Mouse (Mus musculus): ENCODE measurements around the gene Hist2h3c1. TPM values are rescaled to one million over a fixed set of nuclear protein-coding genes. Genes with fewer than 3 reads are reported as not detected.

Hist2h3c1 gene
- not detected for total RNA-seq (2023)

GRCm38 (mm10) chr3:96246427-96246856 is at the start of gene Hist2h3c1:
TSS of gene Hist2h3c1 (plus strand) at chr3:96246685.

GRCm38 (mm10) chr3:96219661-96220130 is 26.8 kb upstream of the Hist2h3c1 start, which contains the start of the genes Bola1 and Hist2h2ab:
TSS of gene Bola1 (minus strand) at chr3:96219709.
TSS of gene Hist2h2ab (plus strand) at chr3:96219865.

DNA sequence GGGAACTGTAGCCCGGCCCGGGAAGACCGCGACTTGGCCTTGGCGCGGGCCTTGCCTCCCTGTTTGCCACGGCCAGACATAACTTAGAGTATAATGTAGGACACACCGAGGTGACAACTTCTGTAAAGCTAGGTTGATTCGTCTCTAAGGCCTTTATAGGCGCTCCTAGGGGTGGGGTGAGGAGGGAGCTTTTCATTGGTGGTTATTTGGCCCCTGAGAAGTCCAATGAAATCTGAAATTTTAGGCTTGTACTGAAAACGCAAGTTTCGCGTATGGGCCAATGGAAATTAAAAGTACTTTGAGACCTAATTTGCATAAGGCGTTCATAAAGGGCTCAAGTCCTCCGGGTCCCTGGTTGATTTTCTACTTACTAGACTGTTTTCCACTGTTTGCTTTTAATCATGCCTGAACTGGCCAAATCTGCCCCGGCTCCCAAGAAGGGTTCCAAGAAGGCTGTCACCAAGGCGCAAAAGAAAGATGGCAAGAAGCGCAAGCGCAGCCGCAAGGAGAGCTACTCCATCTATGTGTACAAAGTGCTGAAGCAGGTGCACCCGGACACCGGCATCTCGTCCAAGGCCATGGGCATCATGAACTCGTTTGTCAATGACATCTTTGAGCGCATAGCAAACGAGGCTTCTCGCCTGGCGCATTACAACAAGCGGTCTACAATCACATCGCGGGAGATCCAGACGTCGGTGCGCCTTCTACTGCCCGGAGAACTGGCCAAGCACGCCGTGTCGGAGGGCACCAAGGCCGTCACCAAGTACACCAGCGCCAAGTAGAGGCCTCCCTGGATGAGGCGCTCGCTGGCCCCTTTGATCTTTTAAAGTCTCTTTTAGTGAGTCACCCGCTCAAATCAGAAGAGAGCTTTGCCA is 25.5 kb upstream of the Hist2h3c1 start, which contains the start of the genes Hist2h2ac and Hist2h2be:
Hist2h2ac (minus strand) TSS at position 116 of the 875 bp plus-strand sequence.
Hist2h2be (plus strand) TSS at position 355 of the 875 bp plus-strand sequence.

DNA sequence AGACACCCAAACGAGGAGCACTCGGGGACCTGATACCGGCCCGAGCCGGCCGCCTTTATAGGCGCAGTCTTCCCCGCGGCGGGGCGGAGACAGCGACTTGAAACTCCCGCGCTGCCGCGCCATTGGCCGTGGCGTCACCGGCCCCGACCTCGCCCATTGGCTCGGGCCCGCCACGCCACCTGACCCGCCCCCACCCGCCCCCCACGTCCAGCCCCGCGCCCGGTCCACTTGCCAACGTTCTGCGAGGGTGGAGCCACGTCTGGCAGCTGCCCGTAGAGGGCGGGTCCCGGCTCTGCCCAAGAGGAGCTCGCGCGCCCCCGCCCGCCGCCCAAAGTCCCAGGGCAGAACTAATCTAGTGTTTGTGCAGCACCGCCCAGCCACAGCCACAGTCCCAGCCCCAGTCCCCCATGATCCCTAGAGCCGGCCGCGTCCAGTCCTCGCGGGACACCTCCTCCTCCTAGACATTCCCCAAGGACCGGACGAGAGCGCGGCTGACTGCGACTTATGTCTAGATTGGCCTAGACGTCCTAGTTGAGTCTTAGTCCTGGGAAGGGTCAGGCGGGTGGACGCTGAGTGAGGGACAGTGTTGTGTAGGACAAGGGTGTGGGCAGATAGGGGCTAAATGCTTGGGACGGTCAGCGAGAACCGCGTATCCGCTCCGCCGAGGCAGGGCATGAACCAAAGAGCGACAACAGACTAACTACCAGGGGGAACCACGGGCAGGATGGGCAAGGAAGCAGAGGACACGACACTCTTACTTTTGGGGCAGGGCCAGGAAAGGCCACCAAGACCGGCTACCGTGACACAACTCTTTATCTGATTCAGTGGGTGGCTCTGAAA is 7.3 kb upstream of the Hist2h3c1 start, which contains the start of gene Hist2h3c2:
Hist2h3c2 (minus strand) TSS at position 174 of the 840 bp plus-strand sequence.

DNA sequence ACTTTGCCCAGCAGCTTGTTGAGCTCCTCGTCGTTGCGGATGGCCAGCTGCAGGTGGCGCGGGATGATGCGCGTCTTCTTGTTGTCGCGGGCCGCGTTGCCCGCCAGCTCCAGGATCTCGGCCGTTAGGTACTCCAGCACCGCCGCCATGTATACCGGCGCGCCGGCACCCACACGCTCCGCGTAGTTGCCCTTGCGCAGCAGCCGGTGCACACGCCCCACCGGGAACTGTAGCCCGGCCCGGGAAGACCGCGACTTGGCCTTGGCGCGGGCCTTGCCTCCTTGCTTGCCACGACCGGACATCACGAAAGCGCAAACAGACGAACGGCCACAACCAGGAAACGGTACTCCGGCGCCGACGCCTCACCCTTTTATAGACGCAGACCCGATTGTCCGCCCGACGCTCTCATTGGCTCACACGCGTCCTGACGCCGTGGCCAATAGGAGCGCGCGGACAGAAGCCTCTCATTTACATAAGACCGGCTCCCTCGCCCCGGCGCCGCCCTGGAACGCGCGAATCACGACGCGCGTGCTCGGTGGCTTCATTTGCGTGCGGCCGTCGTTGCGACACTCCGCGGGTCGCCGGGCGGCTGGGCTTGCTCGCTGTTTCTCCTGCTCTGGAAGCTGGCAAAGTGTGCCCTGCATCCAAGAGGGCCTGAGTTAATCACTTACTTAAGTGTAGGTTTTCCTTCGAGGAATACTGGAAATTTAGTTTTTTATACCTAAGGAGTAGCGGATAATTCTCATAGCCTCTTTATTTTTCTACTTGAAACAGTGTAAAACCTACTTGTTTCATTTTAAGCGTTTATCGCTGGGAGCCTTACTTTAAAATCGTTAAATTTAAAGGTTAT is 6.3 kb upstream of the Hist2h3c1 start, which contains the start of gene Hist2h2aa2:
Hist2h2aa2 (minus strand) TSS at position 328 of the 850 bp plus-strand sequence.

GRCm38 (mm10) chr3:96245003-96245886 is 1.2 kb upstream of the Hist2h3c1 start, which contains the start of gene Hist2h2aa1:
TSS of gene Hist2h2aa1 (plus strand) at chr3:96245497.

DNA sequence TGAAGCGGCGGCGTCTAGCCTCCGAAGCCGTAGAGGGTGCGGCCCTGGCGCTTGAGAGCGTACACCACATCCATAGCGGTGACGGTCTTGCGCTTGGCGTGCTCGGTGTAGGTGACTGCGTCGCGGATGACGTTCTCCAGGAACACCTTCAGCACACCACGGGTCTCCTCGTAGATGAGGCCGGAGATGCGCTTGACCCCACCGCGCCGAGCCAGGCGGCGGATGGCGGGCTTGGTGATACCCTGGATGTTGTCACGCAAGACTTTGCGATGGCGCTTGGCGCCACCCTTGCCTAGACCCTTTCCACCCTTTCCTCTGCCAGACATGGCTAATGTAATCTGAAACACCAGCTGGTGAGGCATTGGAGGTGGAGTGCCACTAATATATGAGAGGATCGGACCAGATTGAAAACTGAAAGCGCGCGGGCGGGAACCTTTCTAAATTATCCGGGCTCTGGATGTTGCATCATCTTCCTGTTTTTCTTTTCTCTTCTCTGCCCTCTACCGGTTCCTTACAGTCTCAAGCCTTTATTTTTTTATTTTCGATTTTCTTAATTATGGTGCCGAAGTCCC is 16.6 kb downstream of the Hist2h3c1 start, which contains the start of gene Hist2h4:
Hist2h4 (minus strand) TSS at position 333 of the 572 bp plus-strand sequence.

GRCm38 (mm10) chr3:96268051-96268775 is 21.7 kb downstream of the Hist2h3c1 start, which contains the start of gene Hist2h3b:
TSS of gene Hist2h3b (plus strand) at chr3:96268654.

GRCm38 (mm10) chr3:96269511-96270474 is 23.3 kb downstream of the Hist2h3c1 start, which contains the start of gene Hist2h2bb:
TSS of gene Hist2h2bb (plus strand) at chr3:96269752.

GRCm38 (mm10) chr3:96293787-96294186 is 47.3 kb downstream of the Hist2h3c1 start, which contains the start of gene Fcgr1:
TSS of gene Fcgr1 (minus strand) at chr3:96293969.

Other genes starting within 250 kb of the Hist2h3c1 start
- 10 to 100 TPM in 1 of 2 experiments, 1 to 10 TPM in 1; 9.4 to 19.2 TPM for gene Vps45, start 188.2 kb upstream of the Hist2h3c1 start, total RNA-seq (2023)
- gene Otud7b, start 142.2 kb upstream of the Hist2h3c1 start, total RNA-seq (2023), result 10 to 100 TPM; 18.1 to 27.4 TPM
- 1 to 10 TPM; 3.1 to 3.6 TPM for gene Mtmr11, start 84.7 kb upstream of the Hist2h3c1 start, total RNA-seq (2023)
- gene Sf3b4, start 74.4 kb upstream of the Hist2h3c1 start, total RNA-seq (2023), result 10 to 100 TPM; 80.9 to 82.9 TPM
- 1 to 10 TPM; 4.0 to 6.6 TPM for gene Sv2a, start 65.5 kb upstream of the Hist2h3c1 start, total RNA-seq (2023)
- gene Bola1, start 27.0 kb upstream of the Hist2h3c1 start, total RNA-seq (2023), result 1 to 10 TPM; 7.1 to 8.5 TPM
- 1 to 10 TPM; 3.0 to 5.2 TPM for gene Hist2h2ab, start 26.8 kb upstream of the Hist2h3c1 start, total RNA-seq (2023)
- 10 to 100 TPM; 68.9 to 78.6 TPM for gene Hist2h2ac, start 25.8 kb upstream of the Hist2h3c1 start, total RNA-seq (2023)
- 1 to 10 TPM; 3.0 to 3.7 TPM for gene Hist2h2be, start 25.6 kb upstream of the Hist2h3c1 start, total RNA-seq (2023)
- gene Hist2h3c2, start 7.6 kb upstream of the Hist2h3c1 start, total RNA-seq (2023), result 10 to 100 TPM in 1 of 2 experiments, 1 to 10 TPM in 1; 4.5 to 37.9 TPM
- gene Hist2h2aa2, start 6.4 kb upstream of the Hist2h3c1 start, total RNA-seq (2023), result 100 to 1,000 TPM; 364 to 479 TPM
- 1 to 10 TPM in 1 of 2 experiments, not detected in 1; 5.6 TPM for gene Hist2h2aa1, start 1.2 kb upstream of the Hist2h3c1 start, total RNA-seq (2023)
- gene Hist2h4, start 16.6 kb downstream of the Hist2h3c1 start, total RNA-seq (2023), result 10 to 100 TPM; 49.6 to 70.8 TPM
- 100 to 1,000 TPM in 1 of 2 experiments, 10 to 100 TPM in 1; 86.0 to 219 TPM for gene Hist2h3b, start 22.0 kb downstream of the Hist2h3c1 start, total RNA-seq (2023)
- 100 to 1,000 TPM; 184 to 294 TPM for gene Hist2h2bb, start 23.1 kb downstream of the Hist2h3c1 start, total RNA-seq (2023)
- gene Fcgr1, start 47.3 kb downstream of the Hist2h3c1 start, total RNA-seq (2023), result not detected
- gene BC107364, start 205.6 kb downstream of the Hist2h3c1 start, total RNA-seq (2023), result not detected

Measured in T-cell, adult 66 days (primary cell).